Mouse (Mus musculus): ENCODE data around the gene Ubtd2. TPM values are rescaled to one million over a fixed set of nuclear protein-coding genes. Genes with fewer than 3 reads are reported as not detected.
"Not testable (repeated sequence)": the region's sequence is repeated elsewhere in the genome, so short reads cannot be mapped to it uniquely, and the experiment has no call there.

Gene Ubtd2
- polyA plus RNA-seq, 1 experiment from 2014 or later: 61.5 TPM

DNA sequence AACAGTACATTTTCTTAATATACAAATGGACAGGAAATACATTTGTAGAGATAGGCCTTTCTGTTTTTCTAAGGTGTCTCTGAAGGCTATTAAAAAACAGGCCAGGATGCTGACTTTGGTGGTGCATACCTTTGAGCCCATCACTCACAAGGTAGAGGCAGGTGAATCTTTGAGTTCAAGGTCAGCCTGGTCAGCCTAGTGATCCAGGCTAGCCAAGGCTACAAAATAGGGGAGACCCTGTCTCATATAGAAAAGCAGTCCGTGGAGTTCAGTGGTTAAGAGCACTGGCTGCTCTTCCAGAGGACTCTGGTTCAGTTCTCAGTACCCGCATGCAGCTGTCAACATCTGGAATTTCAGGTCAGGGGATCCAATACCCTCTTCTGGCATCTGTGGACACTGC, 48.5 kb downstream of the Ubtd2 start:
- no peaks in the 10 kb centered on the region for H3K4me1 ChIP-seq (ENCODE audit: control insufficient read depth, insufficient read depth, low read length)
- no peak overlapping the region for H3K9ac ChIP-seq (ENCODE audit: low read depth, low read length)
- no peaks in the 10 kb centered on the region for H3K9me3 ChIP-seq (ENCODE audit: control insufficient read depth, low read length)
- WGBS: 91% methylated on average over 2 of the region's 2 CpGs
- no peak overlapping the region for H3K27ac ChIP-seq (ENCODE audit: low read depth, low read length)
- ATAC-seq (ENCODE audit: low FRiP score, low TSS enrichment): no peak
- H3K4me3 ChIP-seq (ENCODE audit: low read length): no peak overlapping the region
- H3K36me3 ChIP-seq (ENCODE audit: control insufficient read depth, insufficient read depth, low read length): peaks cover 14% of the 10 kb centered on the region; the same call in 1 of the 2 replicates
- H3K4me2 ChIP-seq (replicated peaks; ENCODE audit: low read depth, low read length): no peak overlapping the region
- H3K27me3 ChIP-seq (ENCODE audit: control insufficient read depth, insufficient read depth, low read length): no peaks in the 10 kb centered on the region

DNA sequence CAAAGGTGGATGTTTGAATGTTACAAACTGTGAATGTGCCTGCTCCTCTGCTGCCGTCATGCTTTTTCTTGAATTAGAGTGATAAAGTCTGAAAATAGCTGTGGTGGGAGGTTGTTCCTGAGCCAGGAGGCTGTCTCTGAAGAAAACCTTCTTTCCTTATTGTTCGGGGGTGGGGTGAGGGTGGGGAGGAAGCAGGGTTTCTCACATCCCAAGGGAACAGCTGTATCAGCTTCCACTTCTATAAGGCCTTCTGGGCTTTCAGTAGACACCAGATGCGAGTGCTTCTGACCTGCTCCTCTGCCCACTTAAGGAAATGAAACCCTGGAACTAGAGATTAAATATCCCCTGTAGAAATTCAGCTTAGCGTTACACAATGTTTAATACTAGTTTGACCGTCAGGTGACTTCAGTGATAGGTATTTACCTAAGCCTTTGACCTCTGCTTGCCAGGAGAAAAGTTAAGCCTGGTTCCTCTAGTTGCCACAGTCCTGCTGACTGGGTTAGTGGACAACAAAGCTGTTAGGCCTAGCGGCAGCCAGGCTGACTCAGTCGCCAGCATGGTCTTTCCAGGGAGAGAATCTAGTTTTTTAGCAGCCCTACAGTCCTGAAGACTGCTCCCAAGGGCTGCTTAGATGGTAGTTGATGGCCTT, 50.0 kb downstream of the Ubtd2 start:
- Histone ChIP-seq H3K4me2 (replicated peaks; ENCODE audit: low read depth, low read length) (no peak overlapping the region), H3K27ac (ENCODE audit: low read depth, low read length) (no peak overlapping the region), H3K4me3 (ENCODE audit: low read length) (no peak overlapping the region), H3K9ac (ENCODE audit: low read depth, low read length) (no peak overlapping the region), H3K27me3 (ENCODE audit: control insufficient read depth, insufficient read depth, low read length) (no peaks in the 10 kb centered on the region), H3K36me3 (ENCODE audit: control insufficient read depth, insufficient read depth, low read length) (peaks cover 9% of the 10 kb centered on the region; the same call in 1 of the 2 replicates), H3K4me1 (ENCODE audit: control insufficient read depth, insufficient read depth, low read length) (no peaks in the 10 kb centered on the region), H3K9me3 (ENCODE audit: control insufficient read depth, low read length) (no peaks in the 10 kb centered on the region)
- WGBS: 64% methylated on average over 7 of the region's 7 CpGs
- ATAC-seq (ENCODE audit: low FRiP score, low TSS enrichment): 0 out of 2 replicates have a peak, but pooled peaks have one; percentile 46

DNA sequence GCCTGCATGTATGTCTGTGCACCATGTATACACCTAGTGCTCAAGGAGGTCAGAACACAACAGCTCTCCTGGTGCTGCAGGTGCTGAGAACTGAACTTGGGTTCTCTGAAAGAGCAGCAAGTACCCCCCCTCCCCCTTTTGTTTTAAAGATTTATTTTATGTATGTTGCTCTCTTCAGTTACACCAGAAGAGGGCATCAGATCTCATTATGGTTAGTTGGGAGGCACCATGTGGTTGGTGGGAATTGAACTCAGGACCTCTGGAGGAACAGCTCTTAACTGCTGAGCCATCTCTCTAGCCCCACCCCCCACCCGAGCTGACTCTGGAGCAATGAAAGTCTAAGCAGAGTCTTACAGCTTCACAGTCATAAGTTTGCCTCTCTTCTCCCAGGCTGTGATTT, 55.8 kb downstream of the Ubtd2 start:
- whole genome bisulfite sequencing: 57% methylated on average over 1 of the region's 1 CpGs
- no peak overlapping the region for H3K9ac ChIP-seq (ENCODE audit: low read depth, low read length)
- peaks cover 4% of the 10 kb centered on the region for H3K36me3 ChIP-seq (ENCODE audit: control insufficient read depth, insufficient read depth, low read length)
- H3K4me2 ChIP-seq (replicated peaks; ENCODE audit: low read depth, low read length): no peak overlapping the region
- H3K27me3 ChIP-seq (ENCODE audit: control insufficient read depth, insufficient read depth, low read length): no peaks in the 10 kb centered on the region
- no peak overlapping the region for H3K27ac ChIP-seq (ENCODE audit: low read depth, low read length)
- no peaks in the 10 kb centered on the region for H3K4me1 ChIP-seq (ENCODE audit: control insufficient read depth, insufficient read depth, low read length)
- no peak overlapping the region for H3K4me3 ChIP-seq (ENCODE audit: low read length)
- no peak for ATAC-seq (ENCODE audit: low FRiP score, low TSS enrichment)
- no peaks in the 10 kb centered on the region for H3K9me3 ChIP-seq (ENCODE audit: control insufficient read depth, low read length)

DNA sequence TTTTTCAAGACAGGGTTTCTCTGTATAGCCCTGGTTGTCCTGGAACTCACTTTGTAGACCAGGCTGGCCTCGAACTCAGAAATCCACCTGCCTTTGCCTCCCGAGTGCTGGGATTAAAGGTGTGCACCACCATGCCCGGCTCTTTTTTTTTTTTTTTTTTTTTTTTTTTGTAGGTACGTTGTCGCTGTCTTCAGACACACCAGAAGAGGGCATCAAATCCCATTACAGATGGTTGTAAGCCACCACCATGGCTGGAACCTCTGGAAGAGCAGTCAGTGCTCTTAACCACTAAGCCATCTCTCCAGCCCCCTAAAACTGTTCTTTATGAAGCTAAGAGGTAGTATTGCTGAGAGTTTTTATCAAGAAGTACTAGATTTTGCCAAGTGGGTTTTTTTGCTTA, 59.7 kb downstream of the Ubtd2 start:
- H3K27me3 ChIP-seq (ENCODE audit: control insufficient read depth, insufficient read depth, low read length); H3K9ac ChIP-seq (ENCODE audit: low read depth, low read length); H3K9me3 ChIP-seq (ENCODE audit: control insufficient read depth, low read length); H3K4me2 ChIP-seq (replicated peaks; ENCODE audit: low read depth, low read length); ATAC-seq (ENCODE audit: low FRiP score, low TSS enrichment); H3K27ac ChIP-seq (ENCODE audit: low read depth, low read length); H3K4me1 ChIP-seq (ENCODE audit: control insufficient read depth, insufficient read depth, low read length); H3K4me3 ChIP-seq (ENCODE audit: low read length): not testable (repeated sequence)
- peaks cover 25% of the 10 kb centered on the region for H3K36me3 ChIP-seq (ENCODE audit: control insufficient read depth, insufficient read depth, low read length)
- WGBS: 92% methylated on average over 5 of the region's 5 CpGs

DNA sequence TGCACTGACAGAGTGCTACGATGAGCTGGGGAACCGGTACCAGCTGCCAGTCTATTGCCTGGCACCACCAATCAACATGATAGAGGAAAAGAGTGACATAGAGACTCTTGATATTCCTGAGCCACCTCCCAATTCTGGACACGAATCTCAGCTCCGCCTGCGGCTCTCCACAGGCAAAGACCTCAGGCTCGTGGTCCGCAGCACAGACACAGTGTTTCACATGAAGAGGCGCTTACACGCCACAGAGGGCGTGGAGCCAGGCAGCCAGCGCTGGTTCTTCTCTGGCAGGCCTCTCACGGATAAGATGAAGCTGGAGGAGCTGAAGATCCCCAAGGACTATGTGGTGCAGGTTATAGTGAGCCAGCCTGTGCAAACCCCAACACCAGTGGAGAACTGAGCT, 60.9 kb downstream of the Ubtd2 start:
- WGBS: 88% methylated on average over 12 of the region's 12 CpGs
- H3K27ac ChIP-seq (ENCODE audit: low read depth, low read length): no peak overlapping the region
- H3K27me3 ChIP-seq (ENCODE audit: control insufficient read depth, insufficient read depth, low read length): no peaks in the 10 kb centered on the region
- no peak overlapping the region for H3K4me3 ChIP-seq (ENCODE audit: low read length)
- H3K9ac ChIP-seq (ENCODE audit: low read depth, low read length): no peak overlapping the region
- no peak overlapping the region for H3K4me2 ChIP-seq (replicated peaks; ENCODE audit: low read depth, low read length)
- no peaks in the 10 kb centered on the region for H3K9me3 ChIP-seq (ENCODE audit: control insufficient read depth, low read length)
- no peaks in the 10 kb centered on the region for H3K4me1 ChIP-seq (ENCODE audit: control insufficient read depth, insufficient read depth, low read length)
- ATAC-seq (ENCODE audit: low FRiP score, low TSS enrichment): no peak
- peaks cover 25% of the 10 kb centered on the region for H3K36me3 ChIP-seq (ENCODE audit: control insufficient read depth, insufficient read depth, low read length)

DNA sequence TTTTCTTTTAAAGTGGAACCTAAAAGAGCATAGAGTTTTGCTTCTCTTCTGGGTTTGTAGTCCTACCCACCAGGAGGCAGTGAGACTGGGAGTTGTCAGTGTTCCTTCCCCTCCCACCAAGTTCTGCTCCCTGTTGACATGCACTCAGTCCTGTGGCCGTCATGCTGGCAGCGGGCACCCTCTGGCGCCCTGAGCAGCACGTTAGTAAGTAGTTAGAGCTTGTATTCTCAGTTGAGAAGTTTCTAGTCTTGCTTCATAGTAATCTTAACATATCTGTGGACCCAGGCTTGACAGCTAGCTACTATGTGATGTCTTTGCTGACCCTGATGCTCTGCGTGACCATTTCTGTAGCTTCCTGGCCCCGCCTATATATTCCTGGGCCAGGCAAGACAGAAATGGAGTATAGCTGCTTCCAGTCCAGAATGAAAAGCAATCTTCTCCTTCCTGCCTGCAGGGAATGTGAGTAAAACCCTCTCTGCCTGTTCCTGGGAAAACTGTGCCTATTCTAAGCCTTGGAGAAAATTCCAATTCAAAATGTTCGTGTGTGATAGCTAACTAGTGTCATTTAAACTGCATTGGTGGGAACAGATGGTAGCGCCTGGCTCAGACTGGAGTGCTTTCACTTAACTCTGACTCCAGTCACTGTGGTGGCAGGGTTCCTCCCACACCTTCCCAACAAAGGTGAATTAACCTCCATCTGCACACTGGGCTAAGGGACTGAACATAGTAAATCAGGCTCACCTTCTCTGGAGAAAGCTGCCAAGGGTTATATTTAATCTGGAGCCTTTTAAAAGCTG, 61.9 kb downstream of the Ubtd2 start:
- no peak overlapping the region for H3K4me3 ChIP-seq (ENCODE audit: low read length)
- 85% methylated on average over 8 of the region's 8 CpGs for WGBS
- no peaks in the 10 kb centered on the region for H3K9me3 ChIP-seq (ENCODE audit: control insufficient read depth, low read length)
- H3K36me3 ChIP-seq (ENCODE audit: control insufficient read depth, insufficient read depth, low read length): peaks cover 25% of the 10 kb centered on the region
- no peak for ATAC-seq (ENCODE audit: low FRiP score, low TSS enrichment)
- H3K4me1 ChIP-seq (ENCODE audit: control insufficient read depth, insufficient read depth, low read length): no peaks in the 10 kb centered on the region
- no peak overlapping the region for H3K27ac ChIP-seq (ENCODE audit: low read depth, low read length)
- no peaks in the 10 kb centered on the region for H3K27me3 ChIP-seq (ENCODE audit: control insufficient read depth, insufficient read depth, low read length)
- no peak overlapping the region for H3K4me2 ChIP-seq (replicated peaks; ENCODE audit: low read depth, low read length)
- H3K9ac ChIP-seq (ENCODE audit: low read depth, low read length): no peak overlapping the region

DNA sequence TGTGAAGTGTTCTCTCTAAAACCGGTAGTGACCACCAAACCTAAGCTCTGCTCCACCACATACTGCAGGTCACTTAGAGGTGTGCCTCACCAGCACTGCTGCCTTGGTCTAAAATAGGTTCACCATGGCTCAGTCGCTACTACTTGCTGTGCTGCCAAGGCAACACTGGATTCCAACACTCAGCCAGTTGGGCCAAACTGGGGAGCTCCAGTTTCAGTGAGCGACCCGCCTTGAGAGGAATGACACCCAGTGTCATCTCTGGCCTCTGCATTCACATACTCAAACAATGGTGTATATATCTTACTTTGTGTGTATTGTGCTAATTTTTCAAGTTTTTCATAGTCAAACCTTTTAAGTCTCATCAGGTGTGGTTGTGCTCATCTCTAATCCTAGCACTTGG, 63.6 kb downstream of the Ubtd2 start:
- no peak overlapping the region for H3K9ac ChIP-seq (ENCODE audit: low read depth, low read length)
- no peak overlapping the region for H3K27ac ChIP-seq (ENCODE audit: low read depth, low read length)
- H3K9me3 ChIP-seq (ENCODE audit: control insufficient read depth, low read length): no peaks in the 10 kb centered on the region
- H3K27me3 ChIP-seq (ENCODE audit: control insufficient read depth, insufficient read depth, low read length): no peaks in the 10 kb centered on the region
- peaks cover 25% of the 10 kb centered on the region for H3K36me3 ChIP-seq (ENCODE audit: control insufficient read depth, insufficient read depth, low read length)
- ATAC-seq (ENCODE audit: low FRiP score, low TSS enrichment): no peak
- H3K4me2 ChIP-seq (replicated peaks; ENCODE audit: low read depth, low read length): no peak overlapping the region
- WGBS: 83% methylated on average over 4 of the region's 4 CpGs
- no peaks in the 10 kb centered on the region for H3K4me1 ChIP-seq (ENCODE audit: control insufficient read depth, insufficient read depth, low read length)
- H3K4me3 ChIP-seq (ENCODE audit: low read length): no peak overlapping the region

DNA sequence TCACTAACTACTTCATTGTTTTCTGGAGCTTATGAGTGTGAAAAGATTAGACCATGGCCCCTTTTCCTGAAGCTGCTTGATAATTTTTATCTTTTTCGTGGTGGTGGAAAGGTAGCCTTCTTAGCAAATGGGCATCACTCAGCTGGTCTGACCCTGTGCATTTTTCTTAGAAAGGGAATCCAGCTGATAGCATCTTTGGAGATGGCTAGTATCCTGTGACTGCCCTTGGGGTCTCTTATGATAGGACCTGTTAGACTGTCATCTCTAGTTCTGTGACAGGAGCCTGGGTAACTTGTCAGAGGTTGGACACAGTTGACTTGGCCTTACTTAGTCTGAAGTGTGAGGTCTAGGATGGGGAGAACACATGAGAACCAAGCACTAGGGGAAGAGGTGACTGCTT, 64.2 kb downstream of the Ubtd2 start:
- no peaks in the 10 kb centered on the region for H3K27me3 ChIP-seq (ENCODE audit: control insufficient read depth, insufficient read depth, low read length)
- H3K4me2 ChIP-seq (replicated peaks; ENCODE audit: low read depth, low read length): no peak overlapping the region
- peaks cover 25% of the 10 kb centered on the region for H3K36me3 ChIP-seq (ENCODE audit: control insufficient read depth, insufficient read depth, low read length)
- no peak for ATAC-seq (ENCODE audit: low FRiP score, low TSS enrichment)
- no peak overlapping the region for H3K9ac ChIP-seq (ENCODE audit: low read depth, low read length)
- no peak overlapping the region for H3K4me3 ChIP-seq (ENCODE audit: low read length)
- 86% methylated on average over 1 of the region's 1 CpGs for WGBS
- no peak overlapping the region for H3K27ac ChIP-seq (ENCODE audit: low read depth, low read length)
- no peaks in the 10 kb centered on the region for H3K4me1 ChIP-seq (ENCODE audit: control insufficient read depth, insufficient read depth, low read length)
- no peaks in the 10 kb centered on the region for H3K9me3 ChIP-seq (ENCODE audit: control insufficient read depth, low read length)

DNA sequence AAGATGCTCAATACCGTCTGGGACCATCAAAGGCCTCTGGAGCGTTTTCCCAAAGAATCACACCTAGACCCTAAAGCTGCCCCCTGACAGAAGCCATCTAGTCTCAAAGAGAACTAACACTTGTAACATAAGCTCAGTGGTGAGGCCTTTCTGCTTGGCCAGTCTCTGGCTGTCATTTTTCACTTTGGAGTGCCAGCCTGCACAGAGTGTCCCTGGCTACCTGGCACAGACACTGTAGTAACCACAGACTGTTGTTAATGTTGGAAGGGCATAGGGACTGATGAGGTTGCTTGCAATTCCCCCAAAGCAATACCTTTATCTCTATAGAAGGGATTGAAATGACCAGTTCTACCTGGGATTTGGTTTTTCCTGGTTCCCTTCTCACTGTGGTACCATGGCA, 66.1 kb downstream of the Ubtd2 start:
- H3K27me3 ChIP-seq (ENCODE audit: control insufficient read depth, insufficient read depth, low read length): no peaks in the 10 kb centered on the region
- no peak overlapping the region for H3K9ac ChIP-seq (ENCODE audit: low read depth, low read length)
- H3K4me2 ChIP-seq (replicated peaks; ENCODE audit: low read depth, low read length): no peak overlapping the region
- no peaks in the 10 kb centered on the region for H3K9me3 ChIP-seq (ENCODE audit: control insufficient read depth, low read length)
- no peak overlapping the region for H3K4me3 ChIP-seq (ENCODE audit: low read length)
- H3K36me3 ChIP-seq (ENCODE audit: control insufficient read depth, insufficient read depth, low read length): peaks cover 18% of the 10 kb centered on the region
- no peak overlapping the region for H3K27ac ChIP-seq (ENCODE audit: low read depth, low read length)
- ATAC-seq (ENCODE audit: low FRiP score, low TSS enrichment): no peak
- 54% methylated on average over 2 of the region's 2 CpGs for WGBS
- no peaks in the 10 kb centered on the region for H3K4me1 ChIP-seq (ENCODE audit: control insufficient read depth, insufficient read depth, low read length)

Data from kidney, embryonic 14.5 days (tissue).